Mouse (Mus musculus) left cerebral cortex, postnatal 10 days (tissue): Measurements from ENCODE around the gene Gm20388. TPM values are rescaled to one million over a fixed set of nuclear protein-coding genes. Genes with fewer than 3 reads are reported as not detected.

Source experiments
- DNase-seq, 2 experiments: peaks; one replicate each; pipeline ENCODE4 v3.0.0; 2021 to 2022; ENCODE audit warnings: low spot score in 2 of 2, mixed read lengths in 1 of 2; ENCODE audit errors: extremely low spot score in 1 of 2
- intact Hi-C: fragments of 180-260 bp; cut with DNase I; formaldehyde crosslinking; loops from one replicate; pipeline ENCODE4 v1.15.1; 2025
- total RNA-seq, 2 experiments: library from RNA; stranded (reverse); gene quantifications; 2 replicates each; pipeline ENCODE4 v1.2.3; 2021

Gm20388 gene
- total RNA-seq, 2 experiments from 2014 or later = 4.4 to 9.0 TPM

DNA sequence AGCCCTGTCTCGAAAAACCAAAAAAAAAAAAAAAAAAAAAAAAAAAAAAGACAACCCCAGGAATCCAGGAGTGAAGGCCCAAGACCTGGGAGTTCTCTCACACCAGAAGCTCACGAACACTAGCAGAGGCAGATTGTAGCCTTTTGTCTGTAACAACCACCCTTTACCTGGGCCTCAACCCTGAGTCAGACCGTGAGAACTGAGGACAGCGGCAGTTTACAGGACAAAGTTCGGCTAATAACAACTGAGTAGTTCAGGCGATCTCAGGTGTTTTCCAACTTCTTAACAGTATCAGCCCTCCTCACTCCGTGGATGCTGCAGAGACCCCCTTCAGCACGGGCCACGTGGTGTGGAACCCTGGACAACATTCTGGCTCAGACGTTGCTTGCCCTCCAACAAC is 2676.1 kb downstream of the Gm20388 start:
- intact Hi-C loops = no loop called here
- DNase-seq = no peak

DNA sequence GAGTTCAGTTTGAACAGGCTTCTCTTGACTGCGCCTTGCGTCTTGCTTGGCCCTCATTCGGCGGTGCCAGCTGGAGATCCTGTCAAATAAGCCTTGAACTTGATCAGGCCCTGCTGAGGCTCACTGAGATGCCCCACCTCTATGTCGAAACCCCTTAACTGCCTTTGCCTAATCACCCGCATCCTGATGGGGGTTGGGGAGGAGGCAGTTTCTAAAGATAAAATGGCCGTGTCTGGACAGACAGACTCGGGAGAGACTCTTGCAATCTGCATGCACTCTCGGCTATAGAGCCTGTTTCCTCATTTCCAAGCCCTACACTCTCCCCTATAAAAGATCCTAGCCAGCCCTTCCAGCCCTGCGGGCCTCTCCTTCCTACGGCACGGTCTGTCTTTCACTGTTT is 2682.6 kb downstream of the Gm20388 start:
- DNase-seq = no peak
- intact Hi-C loops = no loop called here

DNA sequence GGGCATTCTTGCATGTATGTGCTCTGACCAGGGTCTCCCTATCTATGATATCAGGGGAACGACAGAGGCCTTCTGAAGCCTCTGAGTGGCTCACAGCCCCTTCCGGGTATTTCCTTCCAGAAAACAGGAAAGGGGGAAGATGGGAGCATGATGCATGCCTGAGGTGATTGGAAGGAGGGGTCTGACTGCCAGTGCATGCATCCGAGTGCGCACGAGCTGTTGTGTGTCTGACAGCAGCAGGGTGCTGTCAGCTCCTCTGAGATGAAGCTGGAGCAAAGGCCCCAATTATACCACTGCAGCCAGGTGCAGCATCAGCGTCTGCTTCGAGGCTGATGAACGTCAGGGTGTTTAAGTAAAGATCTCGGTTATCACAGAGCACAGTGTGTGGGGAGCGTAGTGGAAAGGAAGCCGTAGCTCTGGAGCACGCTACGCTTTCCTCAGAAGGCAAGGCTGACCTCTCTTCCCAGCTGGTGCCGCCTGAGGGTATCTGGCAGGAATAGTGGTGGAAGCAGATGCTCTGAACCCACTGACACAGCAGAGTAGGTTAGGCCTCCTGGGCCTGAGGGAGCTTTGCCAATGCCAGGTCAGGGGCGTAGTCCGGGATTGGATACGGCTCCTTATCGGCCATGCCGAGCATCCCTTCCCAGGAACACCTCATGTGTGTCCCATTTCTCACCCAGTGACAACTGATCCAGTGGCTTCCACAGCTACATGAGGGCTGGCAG is 2683.3 kb downstream of the Gm20388 start:
- intact Hi-C loops = no loop called here
- DNase-seq = no peak

DNA sequence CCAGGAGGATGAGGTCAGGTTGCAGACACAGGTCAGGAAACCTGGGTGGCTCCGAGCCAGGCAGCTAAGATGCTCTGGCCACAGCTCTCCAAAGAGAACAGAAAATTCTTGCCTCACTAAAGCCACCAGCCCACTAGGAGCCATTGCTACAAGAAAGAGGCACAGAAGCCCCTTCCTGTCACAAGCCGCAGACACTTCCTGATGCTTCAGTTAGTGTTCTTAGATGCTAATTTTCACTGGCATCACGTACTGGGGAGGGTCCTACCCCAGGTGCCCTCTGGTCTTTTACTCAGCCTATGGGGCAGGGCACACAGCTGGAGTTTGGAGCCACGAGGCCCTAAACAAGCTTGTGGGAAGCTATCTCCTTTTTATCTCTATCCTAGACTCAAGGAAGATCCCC is 2685.4 kb downstream of the Gm20388 start:
- DNase-seq = no peak
- intact Hi-C loops = no loop called here

DNA sequence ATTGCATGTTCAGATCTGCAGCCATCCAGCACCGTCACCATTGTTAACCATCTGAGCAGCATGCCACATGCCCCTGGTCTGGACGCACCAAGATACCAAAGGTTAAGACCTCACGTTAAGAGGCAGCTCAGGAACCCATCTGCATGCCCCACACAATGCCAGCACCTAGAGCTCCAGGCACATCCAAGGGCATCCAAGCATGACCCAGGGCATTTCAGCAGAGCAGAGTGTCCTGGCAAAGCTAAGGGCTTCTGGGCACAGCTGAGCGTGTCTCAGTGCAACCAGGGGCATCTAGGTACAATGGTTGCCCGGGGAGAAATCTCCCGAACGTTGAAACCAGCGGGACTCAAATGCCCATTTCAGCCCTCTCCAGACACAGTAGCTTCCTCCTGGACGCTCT is 2690.0 kb downstream of the Gm20388 start:
- no peak for DNase-seq
- intact Hi-C loops = no loop called here

DNA sequence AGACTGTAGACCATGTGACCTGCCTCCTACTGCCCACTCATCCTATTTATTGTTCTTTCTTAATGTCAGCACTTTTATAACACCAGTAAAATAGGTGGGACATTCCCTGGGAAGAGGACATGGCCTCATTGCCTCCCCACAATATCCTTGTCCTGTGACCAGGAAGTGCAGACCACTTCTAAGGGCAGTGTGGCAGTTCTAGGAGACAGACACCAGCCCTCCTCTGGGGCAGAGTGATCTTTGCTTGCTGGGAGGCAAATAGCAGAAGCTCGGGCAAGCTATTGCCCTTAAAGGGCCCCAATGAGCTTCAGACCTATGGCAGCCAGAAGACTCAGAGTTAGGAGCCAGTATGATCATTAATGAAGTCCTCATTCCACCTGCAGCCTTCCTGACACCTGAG is 2694.0 kb downstream of the Gm20388 start:
- DNase-seq = no peak
- intact Hi-C loops = no loop called here

DNA sequence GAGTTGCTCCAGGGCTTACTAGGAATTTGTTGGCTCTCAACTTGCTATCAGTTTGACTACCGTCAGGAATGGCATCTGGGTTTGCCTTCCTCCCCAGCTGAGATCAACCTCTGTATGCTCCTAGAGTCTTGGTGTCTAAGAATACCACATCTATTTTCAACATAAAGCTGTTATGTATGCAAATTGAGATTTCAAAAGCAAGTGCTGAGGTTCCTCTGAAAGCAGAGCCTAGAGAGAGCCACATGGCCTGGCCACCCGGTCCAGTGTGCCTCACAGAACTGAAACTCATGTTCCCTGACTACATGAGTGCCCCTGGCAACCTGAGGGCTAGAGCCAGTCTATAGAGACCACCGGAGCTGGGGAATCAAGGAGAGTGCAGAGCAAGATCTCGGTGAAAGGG is 2694.7 kb downstream of the Gm20388 start:
- no peak for DNase-seq
- intact Hi-C loops = no loop called here

DNA sequence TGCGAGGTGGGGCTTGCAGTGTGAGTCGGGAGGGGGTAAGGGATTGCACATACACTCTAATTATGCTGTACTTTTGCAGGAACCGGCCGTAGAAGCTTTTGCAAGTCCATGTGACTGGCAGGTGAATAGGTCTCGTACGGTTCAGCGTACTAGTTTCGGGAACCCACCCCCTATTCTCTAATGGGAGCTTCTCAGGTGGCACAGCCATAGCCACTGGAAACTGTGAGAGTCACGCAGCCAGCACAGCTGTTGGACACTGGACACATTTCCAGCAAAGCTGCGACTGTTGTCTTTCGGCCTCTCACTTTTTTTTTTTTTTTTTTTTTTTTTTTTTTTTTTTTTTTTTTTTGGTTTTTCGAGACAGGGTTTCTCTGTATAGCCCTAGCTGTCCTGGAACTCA is 2696.2 kb downstream of the Gm20388 start:
- intact Hi-C loops = no loop called here
- DNase-seq = no peak

DNA sequence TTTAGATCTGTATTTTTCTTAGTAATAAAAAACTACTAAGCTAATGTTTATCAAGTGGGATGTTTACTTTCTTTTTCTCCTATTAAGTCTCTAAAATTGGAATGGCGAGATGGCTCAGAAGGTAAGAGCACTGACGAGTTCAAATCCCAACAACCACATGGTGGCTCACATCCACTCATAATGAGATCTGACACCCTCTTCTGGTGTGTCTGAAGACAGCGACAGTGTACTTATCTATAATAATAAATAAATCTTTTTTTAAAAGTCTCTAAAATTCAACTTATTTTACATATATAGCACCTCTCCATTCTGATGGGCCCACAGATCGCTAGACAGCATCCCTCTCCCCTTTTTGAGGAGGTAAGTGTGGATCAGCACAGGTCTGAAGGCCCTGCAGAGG is 2699.6 kb downstream of the Gm20388 start:
- no peak for DNase-seq
- intact Hi-C loops = loop anchor here (5.0 kb wide), 1 partner anchor 108 kb away; no protein-coding TSS in a partner anchor

DNA sequence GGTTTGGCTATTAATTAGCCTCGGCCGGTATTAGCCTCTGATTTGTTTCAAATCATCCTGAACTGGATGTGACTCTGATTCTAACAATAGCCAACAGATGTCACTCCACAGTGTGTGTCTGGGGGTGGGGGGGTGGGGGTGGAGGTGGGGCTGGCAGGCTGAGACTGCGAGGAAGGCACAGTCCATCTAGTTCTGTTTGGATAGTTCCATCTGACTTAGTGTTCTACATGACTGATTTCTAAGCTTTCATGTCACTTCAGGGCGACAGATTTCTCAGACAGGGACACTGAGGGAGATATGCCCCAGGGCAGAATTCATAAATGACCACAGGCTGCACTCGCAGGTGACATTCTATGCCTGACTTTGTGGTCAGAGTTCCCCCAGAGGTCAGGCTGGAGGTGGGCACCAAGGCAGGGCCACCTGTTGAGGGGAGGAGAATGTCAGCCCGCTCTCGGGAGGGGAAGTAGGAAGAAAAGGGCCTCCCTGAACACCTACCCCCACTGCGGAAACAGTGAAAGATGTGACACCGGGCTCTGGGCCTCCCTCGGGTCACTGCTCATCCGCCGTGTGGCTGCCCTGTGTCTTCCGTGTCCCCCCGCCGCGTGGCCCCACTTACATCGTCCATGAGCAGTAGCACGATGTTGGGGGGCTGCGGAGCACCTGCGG is 2700.1 kb downstream of the Gm20388 start:
- intact Hi-C loops = loop anchor here (5.0 kb wide), 1 partner anchor 108 kb away; no protein-coding TSS in a partner anchor
- no peak for DNase-seq

DNA sequence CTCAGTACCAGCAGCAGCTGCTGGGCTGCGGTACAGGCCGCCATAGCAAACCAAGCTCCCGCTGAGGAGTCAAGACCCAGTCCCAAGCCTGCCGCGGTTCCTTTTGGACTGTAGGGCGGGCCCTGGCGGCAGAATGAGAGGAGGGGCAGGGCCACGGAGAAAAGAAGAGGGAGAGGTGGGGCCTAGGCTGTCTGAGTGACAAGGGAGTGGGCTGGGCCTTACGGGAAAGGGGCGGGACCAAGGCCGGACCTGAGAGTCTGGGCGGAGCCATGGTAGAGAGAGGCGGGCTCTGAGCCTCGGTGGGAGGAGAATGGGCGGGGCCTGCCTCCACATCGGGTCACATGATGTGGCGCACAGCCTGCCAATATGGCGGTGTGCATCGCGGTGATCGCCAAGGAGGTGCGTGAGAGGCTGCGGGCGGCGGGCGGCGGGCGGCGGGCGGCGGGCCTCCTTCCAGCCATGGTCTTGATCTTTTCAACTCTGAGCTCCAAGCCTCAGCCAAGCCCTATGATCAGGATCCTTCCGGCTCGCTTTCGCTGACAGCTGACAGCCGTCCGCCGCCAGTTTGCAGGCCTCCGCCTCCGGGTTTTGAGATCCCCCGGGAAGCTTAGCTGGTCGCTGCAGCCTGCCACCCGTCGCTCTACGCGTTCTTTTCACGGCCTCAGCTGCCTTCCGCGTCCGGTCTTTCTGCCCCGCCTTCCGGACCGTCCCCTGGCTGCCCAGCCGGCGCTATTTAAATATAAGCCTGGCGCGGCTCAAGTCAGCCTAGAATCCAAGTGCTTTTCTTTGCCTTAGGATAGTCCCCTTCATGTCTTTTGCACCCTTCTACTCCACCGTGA is 2700.9 kb downstream of the Gm20388 start, which contains the start of the genes Galns and Trappc2l:
Gene Galns, minus strand, starts transcription at position 169 of the 839 bp plus-strand sequence.
Gene Trappc2l, plus strand, starts transcription at position 346 of the 839 bp plus-strand sequence.
- intact Hi-C loops = loop anchor here (5.0 kb wide), 1 partner anchor 109 kb away; no protein-coding TSS in a partner anchor

DNA sequence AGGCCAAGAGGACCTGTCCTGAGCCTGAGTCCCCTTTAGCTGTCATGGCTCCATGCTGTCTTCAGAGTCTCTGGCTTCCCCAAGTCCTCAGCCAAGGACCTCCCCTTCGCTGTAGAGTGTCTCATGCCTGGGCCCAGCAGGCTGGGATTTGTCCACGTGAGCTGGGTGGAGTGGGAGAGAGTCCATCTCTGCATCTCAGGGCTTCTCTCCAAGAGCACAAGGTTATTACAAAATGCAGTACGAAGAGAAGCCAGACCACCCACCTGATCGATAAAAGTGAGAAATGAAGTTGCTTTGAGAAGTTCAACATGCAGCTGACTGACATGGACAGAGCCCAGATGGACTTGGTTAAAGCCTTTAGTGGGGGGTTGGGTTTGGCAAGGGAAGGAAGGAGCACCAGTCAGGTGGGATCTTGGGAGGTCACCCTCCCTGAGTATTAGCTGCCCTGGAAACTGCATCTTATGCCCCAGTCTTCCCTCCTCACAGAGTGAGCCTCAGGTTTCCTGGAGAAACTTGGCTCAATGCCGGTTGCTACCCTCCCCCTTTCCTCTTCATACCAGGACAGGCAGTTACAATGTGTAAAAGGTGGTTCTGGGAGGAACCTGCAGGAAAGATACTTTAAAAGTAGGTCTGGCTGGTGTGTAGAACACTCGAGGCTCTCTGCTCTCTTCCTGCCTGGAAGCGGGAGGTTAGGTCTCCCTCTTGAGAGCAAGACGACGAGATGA is 2705.7 kb downstream of the Gm20388 start:
- intact Hi-C loops = no loop called here

More for the DNA sequence above, 2700.9 kb downstream of the Gm20388 start, which contains the start of the genes Galns and Trappc2l:
- DNase-seq = peak; percentile 94 to 96

DNA sequence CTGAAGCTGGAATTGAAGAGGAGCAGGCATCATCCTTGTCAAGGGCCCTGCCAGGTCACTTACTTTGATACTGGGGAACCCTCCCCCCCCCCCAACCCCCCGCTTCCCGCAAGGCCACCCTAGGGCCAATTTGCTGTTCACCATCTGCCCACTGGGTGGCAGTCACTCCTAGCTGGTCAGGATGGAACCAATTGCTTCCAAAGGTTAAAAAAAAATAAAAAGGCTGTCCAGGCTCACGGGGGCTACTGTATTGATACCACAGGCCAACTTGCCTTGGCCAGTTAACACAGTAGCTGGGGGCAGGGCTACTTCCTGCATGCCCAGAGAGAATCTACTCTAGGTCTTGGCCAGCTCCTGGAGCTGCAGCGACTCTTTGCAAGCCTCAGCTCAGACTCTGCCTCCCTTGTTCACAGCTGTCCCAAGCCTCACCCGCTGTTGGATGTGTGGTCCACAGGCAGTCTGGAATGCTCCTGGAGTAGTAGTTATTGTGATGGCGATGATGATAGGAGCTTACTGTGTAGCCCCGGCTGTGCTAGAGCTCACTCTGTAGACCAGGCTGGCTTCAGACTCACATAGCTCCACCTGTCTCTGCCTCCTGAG is 2707.4 kb downstream of the Gm20388 start:
- peak; percentile 44 to 86 for DNase-seq
- intact Hi-C loops = loop anchor here (2.0 kb wide), 1 partner anchor 213 kb away; no protein-coding TSS in a partner anchor

More for the DNA sequence above, 2705.7 kb downstream of the Gm20388 start:
- DNase-seq = no peak

DNA sequence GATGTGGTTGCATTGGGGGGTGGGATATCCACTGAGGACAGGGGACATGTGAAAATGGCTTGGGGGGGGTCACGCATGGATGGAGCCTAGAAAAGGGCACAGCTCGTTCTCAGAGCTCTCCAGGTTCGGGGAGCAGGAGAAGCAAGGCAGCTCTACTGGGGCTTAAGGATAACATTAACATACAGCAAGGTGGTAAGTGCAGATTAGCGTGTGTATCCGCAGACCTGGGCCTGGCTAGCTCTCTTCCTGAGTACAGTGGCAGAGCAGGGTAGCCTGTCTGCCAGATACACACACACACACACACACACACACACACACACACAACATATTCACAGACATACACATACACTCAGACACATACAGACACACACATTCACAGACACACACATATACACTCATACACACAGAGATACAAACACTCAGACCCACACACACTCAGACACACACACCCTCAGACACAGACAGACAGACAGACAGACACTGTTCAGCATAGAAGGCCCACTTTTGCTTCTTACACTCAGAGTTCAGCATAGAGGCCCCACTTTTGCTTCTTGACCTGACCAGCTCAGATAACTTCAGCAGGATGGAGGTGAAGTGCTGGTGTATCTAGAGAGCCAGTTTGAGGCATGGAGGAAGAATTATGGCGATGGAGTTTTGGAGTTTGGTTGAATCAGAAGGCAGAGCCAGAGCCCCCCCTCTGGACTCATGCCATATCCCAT is 2708.2 kb downstream of the Gm20388 start:
- no peak for DNase-seq
- intact Hi-C loops = loop anchor here (2.0 kb wide), 1 partner anchor 212 kb away; no protein-coding TSS in a partner anchor

DNA sequence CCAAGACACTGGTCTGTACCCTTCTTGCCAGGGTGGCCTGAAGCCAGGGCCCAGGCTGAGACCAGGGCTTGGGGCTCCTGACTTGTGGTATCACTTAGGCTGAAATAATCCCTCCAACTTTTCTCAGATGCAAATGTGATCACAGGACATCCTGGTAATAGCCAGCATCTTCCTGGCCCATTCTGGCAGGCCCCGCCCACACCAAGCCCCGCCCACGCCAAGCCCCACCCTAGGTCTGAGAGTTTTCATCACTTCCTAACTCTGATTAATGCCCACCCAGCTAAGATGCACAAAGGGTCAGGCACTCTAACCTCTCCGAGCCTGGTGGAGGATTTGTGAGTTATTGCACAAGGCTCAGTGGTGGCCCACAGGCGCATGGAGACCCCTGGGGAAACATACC is 2709.8 kb downstream of the Gm20388 start:
- DNase-seq = no peak
- intact Hi-C loops = no loop called here

DNA sequence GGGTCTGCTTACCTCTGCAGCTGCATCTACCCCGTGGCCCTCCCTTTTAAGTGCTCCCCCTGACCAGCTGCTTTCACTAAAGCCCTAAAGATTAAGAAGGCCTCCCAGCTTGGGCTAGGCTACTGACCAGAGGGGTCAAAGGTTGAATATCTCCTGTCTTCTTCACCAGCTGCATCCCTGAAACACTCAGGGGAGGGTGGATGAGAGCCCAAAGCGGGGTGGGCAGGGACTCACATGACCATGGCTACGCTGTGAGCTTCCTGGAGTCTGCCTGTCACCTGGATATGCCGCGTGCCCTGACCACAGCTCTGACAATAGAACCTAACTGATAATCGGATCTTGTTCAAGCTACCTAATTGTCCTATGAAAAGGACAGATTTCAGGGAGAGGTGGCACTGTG is 2712.1 kb downstream of the Gm20388 start, which contains the start of gene Pabpn1l:
Gene Pabpn1l, minus strand, starts transcription at position 13 of the 400 bp plus-strand sequence.
- DNase-seq = no peak
- intact Hi-C loops = no loop called here

DNA sequence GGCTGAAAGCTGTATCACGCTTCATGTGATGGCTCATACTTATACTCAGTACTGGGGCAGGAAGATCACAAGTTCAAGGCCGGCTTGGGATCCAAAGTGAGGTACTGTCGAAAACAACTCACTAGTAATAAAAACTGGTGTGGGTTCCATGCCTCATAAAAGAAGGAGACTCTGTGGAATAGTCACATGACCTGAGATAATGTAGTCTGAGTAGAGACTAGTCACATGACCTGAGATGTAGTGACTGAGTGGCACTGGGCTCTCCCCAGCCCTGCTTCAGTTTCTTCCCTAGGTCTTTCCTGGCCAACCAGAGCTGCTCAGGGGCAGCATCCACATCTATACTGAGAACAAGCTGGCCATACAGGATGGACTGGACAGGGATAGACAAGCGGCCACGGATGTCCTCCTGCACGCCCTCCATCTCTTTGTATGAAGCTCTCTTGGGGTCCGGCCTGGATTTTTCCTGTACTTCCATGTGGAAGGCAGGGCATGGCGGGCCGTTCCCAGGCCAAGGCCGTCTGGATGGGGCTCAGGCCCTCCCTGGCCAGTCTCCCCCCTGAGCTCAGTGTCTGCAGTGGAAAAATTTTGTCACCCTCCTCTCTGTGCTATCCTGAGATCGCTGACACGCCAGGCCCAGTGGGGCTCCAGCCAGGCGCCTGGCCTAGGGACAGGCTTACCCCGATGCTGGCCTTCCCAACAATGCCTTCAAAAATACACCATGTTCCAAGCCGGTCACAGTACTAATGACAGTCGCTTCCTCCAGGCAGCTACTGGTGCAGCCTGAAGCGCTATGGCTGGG is 2713.4 kb downstream of the Gm20388 start:
- intact Hi-C loops = no loop called here

More for the DNA sequence above, 2713.4 kb downstream of the Gm20388 start:
- DNase-seq = no peak
